Mouse (Mus musculus): ENCODE data around the gene Flt1. TPM values are rescaled to one million over a fixed set of nuclear protein-coding genes. Genes with fewer than 3 reads are reported as not detected.

Gene Flt1
- polyA plus RNA-seq, 1 experiment, result 2.1 TPM

- no peaks in the 10 kb centered on the region for H3K79me3 ChIP-seq (ENCODE audit: low read depth)
- H3K4me3 ChIP-seq (ENCODE audit: insufficient read depth, poor library complexity, severe bottlenecking), result no peak overlapping the region
- no peaks in the 10 kb centered on the region for H3K79me2 ChIP-seq (ENCODE audit: control insufficient read depth, insufficient read depth)
- no peak overlapping the region for H3ac ChIP-seq (ENCODE audit: control insufficient read depth, insufficient read length, low read depth)
- no peaks in the 10 kb centered on the region for H3K36me3 ChIP-seq (ENCODE audit: control insufficient read depth, insufficient read depth)
- TF ChIP-seq CEBPB (IDR thresholded peaks at IDR 0.05; ENCODE audit: low read depth) (no peak), MAX (IDR thresholded peaks at IDR 0.05) (no peak), FOSL1 (IDR thresholded peaks at IDR 0.05; ENCODE audit: insufficient read depth, low read length, poor library complexity, severe bottlenecking) (no peak), CTCF (IDR thresholded peaks at IDR 0.05; ENCODE audit: control insufficient read depth, insufficient read depth, insufficient read length) (no peak), MYOG (IDR thresholded peaks at IDR 0.05; ENCODE audit: control insufficient read depth, extremely low read depth, insufficient read length) (no peak), USF1 (IDR thresholded peaks at IDR 0.05; ENCODE audit: low read depth) (no peak), MYOD1 (IDR thresholded peaks at IDR 0.05; ENCODE audit: control insufficient read depth, insufficient read length, low read depth) (no peak)
- H3K27me3 ChIP-seq (ENCODE audit: control insufficient read depth, insufficient read depth, insufficient read length), result no peaks in the 10 kb centered on the region
These were observed 136.0 kb downstream of the Flt1 start for GRCm38 (mm10) chr5:147589814-147590213.

DNA sequence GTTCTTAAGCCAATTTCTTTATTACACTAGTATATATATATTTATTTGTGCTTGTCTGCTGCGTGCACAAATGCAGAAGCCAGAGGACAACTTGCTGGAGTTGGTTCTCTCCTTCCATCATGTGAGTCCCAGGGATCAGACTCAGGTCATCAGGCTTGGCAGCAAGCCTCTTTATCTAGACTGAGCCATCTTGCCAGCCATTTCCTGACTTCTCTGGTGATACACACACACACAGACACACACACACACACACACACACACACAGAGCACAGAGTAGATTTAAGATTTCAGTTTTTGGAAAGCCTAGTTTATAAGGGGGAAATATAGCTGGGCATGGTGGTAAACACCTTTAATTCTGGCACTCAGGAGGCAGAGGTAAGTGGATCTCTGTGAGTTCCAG, 140.7 kb downstream of the Flt1 start:
- Histone ChIP-seq H3K79me3 (ENCODE audit: low read depth) (no peaks in the 10 kb centered on the region), H3K36me3 (ENCODE audit: control insufficient read depth, insufficient read depth) (no peaks in the 10 kb centered on the region), H3K4me3 (ENCODE audit: insufficient read depth, poor library complexity, severe bottlenecking) (no peak overlapping the region), H3K27me3 (ENCODE audit: control insufficient read depth, insufficient read depth, insufficient read length) (no peaks in the 10 kb centered on the region), H3K79me2 (ENCODE audit: control insufficient read depth, insufficient read depth) (no peaks in the 10 kb centered on the region), H3ac (ENCODE audit: control insufficient read depth, insufficient read length, low read depth) (no peak overlapping the region)
- TF ChIP-seq CTCF (IDR thresholded peaks at IDR 0.05; ENCODE audit: control insufficient read depth, insufficient read depth, insufficient read length), result no peak
- no peak for TF ChIP-seq CEBPB (IDR thresholded peaks at IDR 0.05; ENCODE audit: low read depth)
- no peak for TF ChIP-seq MAX (IDR thresholded peaks at IDR 0.05)
- no peak for TF ChIP-seq MYOG (IDR thresholded peaks at IDR 0.05; ENCODE audit: control insufficient read depth, extremely low read depth, insufficient read length)
- TF ChIP-seq FOSL1 (IDR thresholded peaks at IDR 0.05; ENCODE audit: insufficient read depth, low read length, poor library complexity, severe bottlenecking), result no peak
- no peak for TF ChIP-seq USF1 (IDR thresholded peaks at IDR 0.05; ENCODE audit: low read depth)
- no peak for TF ChIP-seq MYOD1 (IDR thresholded peaks at IDR 0.05; ENCODE audit: control insufficient read depth, insufficient read length, low read depth)

DNA sequence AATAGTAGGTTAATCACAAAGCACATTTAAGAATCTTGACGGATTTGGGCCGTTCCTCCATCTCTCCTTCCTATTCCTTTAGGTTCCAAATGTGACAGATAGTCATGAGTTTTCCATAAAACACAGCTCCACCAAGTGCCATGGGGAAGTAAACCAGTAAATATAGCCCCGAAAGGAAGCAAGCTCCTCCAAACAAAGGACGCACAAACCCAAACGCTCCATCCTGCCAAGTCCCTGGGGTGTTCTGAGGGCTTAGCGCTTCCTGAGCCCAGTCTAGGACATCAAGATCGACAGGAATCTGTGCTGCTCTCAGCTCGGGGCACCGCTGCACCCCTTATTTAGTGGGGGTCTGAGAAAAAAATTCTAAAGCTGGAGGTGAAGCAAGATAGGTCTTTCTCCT, 141.2 kb downstream of the Flt1 start:
- Histone ChIP-seq H3K36me3 (ENCODE audit: control insufficient read depth, insufficient read depth) (no peaks in the 10 kb centered on the region), H3K79me3 (ENCODE audit: low read depth) (no peaks in the 10 kb centered on the region), H3K4me3 (ENCODE audit: insufficient read depth, poor library complexity, severe bottlenecking) (no peak overlapping the region), H3ac (ENCODE audit: control insufficient read depth, insufficient read length, low read depth) (no peak overlapping the region), H3K27me3 (ENCODE audit: control insufficient read depth, insufficient read depth, insufficient read length) (no peaks in the 10 kb centered on the region), H3K79me2 (ENCODE audit: control insufficient read depth, insufficient read depth) (no peaks in the 10 kb centered on the region)
- TF ChIP-seq FOSL1 (IDR thresholded peaks at IDR 0.05; ENCODE audit: insufficient read depth, low read length, poor library complexity, severe bottlenecking) (no peak), USF1 (IDR thresholded peaks at IDR 0.05; ENCODE audit: low read depth) (no peak), CTCF (IDR thresholded peaks at IDR 0.05; ENCODE audit: control insufficient read depth, insufficient read depth, insufficient read length) (no peak), MYOD1 (IDR thresholded peaks at IDR 0.05; ENCODE audit: control insufficient read depth, insufficient read length, low read depth) (no peak), CEBPB (IDR thresholded peaks at IDR 0.05; ENCODE audit: low read depth) (no peak), MAX (IDR thresholded peaks at IDR 0.05) (no peak), MYOG (IDR thresholded peaks at IDR 0.05; ENCODE audit: control insufficient read depth, extremely low read depth, insufficient read length) (no peak)

DNA sequence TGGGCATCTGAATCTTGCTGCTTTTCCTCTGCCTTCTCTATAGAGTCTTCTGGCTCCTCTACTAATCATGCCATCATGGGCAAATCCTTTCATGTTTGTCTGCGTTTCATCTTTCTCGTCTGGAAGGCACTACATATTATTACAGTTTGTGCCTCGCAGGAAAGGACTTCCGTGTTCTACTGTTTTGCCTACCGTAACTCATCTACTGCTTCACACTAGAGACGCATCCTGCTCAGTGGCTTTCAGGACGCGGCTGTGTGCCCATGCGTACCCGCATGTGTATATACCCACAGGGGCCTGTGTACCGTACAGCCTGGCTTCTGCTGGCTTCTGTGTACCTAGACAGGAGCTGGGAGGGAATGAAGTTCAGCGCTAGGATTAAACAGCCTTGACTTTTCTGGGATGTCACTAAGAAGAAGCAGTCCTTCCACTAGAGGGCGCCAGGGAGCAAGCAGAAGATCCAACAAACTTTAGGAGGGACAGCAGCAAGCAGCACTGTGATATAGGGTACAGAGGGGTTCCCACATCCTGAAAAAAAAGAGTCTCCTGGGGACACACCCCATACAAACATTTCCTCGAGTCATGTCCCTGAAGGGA, 142.0 kb downstream of the Flt1 start:
- no peaks in the 10 kb centered on the region for H3K79me3 ChIP-seq (ENCODE audit: low read depth)
- no peak overlapping the region for H3K4me3 ChIP-seq (ENCODE audit: insufficient read depth, poor library complexity, severe bottlenecking)
- H3K79me2 ChIP-seq (ENCODE audit: control insufficient read depth, insufficient read depth), result no peaks in the 10 kb centered on the region
- H3K27me3 ChIP-seq (ENCODE audit: control insufficient read depth, insufficient read depth, insufficient read length), result no peaks in the 10 kb centered on the region
- H3ac ChIP-seq (ENCODE audit: control insufficient read depth, insufficient read length, low read depth), result no peak overlapping the region
- no peak for TF ChIP-seq CTCF (IDR thresholded peaks at IDR 0.05; ENCODE audit: control insufficient read depth, insufficient read depth, insufficient read length)
- no peak for TF ChIP-seq MYOG (IDR thresholded peaks at IDR 0.05; ENCODE audit: control insufficient read depth, extremely low read depth, insufficient read length)
- TF ChIP-seq CEBPB (IDR thresholded peaks at IDR 0.05; ENCODE audit: low read depth), result no peak
- TF ChIP-seq MAX (IDR thresholded peaks at IDR 0.05), result no peak
- no peak for TF ChIP-seq FOSL1 (IDR thresholded peaks at IDR 0.05; ENCODE audit: insufficient read depth, low read length, poor library complexity, severe bottlenecking)
- no peak for TF ChIP-seq MYOD1 (IDR thresholded peaks at IDR 0.05; ENCODE audit: control insufficient read depth, insufficient read length, low read depth)
- no peak for TF ChIP-seq USF1 (IDR thresholded peaks at IDR 0.05; ENCODE audit: low read depth)
- no peaks in the 10 kb centered on the region for H3K36me3 ChIP-seq (ENCODE audit: control insufficient read depth, insufficient read depth)

DNA sequence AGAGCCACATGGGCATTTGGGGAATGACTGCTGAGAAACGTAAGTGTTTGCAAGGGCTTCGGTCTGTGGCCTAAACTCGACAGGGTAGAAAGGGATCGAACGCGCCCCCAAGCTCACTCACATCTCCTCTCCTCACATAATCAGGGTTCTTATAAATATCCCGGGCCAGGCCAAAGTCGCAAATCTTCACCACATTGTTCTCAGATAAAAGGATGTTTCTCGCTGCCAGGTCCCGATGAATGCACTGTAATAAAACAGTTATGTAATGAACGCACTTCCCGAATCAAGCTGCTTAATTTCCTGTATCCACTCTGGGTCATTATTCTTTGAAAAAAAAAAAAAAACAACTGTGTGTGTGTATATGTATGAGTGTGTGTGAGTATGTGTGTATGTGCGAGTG, 145.6 kb downstream of the Flt1 start:
- Histone ChIP-seq H3K79me3 (ENCODE audit: low read depth) (no peaks in the 10 kb centered on the region), H3K4me3 (ENCODE audit: insufficient read depth, poor library complexity, severe bottlenecking) (no peak overlapping the region), H3K27me3 (ENCODE audit: control insufficient read depth, insufficient read depth, insufficient read length) (no peaks in the 10 kb centered on the region), H3K36me3 (ENCODE audit: control insufficient read depth, insufficient read depth) (no peaks in the 10 kb centered on the region), H3K79me2 (ENCODE audit: control insufficient read depth, insufficient read depth) (no peaks in the 10 kb centered on the region), H3ac (ENCODE audit: control insufficient read depth, insufficient read length, low read depth) (no peak overlapping the region)
- TF ChIP-seq MYOG (IDR thresholded peaks at IDR 0.05; ENCODE audit: control insufficient read depth, extremely low read depth, insufficient read length), result no peak
- no peak for TF ChIP-seq MAX (IDR thresholded peaks at IDR 0.05)
- no peak for TF ChIP-seq MYOD1 (IDR thresholded peaks at IDR 0.05; ENCODE audit: control insufficient read depth, insufficient read length, low read depth)
- TF ChIP-seq CEBPB (IDR thresholded peaks at IDR 0.05; ENCODE audit: low read depth), result no peak
- TF ChIP-seq CTCF (IDR thresholded peaks at IDR 0.05; ENCODE audit: control insufficient read depth, insufficient read depth, insufficient read length), result no peak
- no peak for TF ChIP-seq USF1 (IDR thresholded peaks at IDR 0.05; ENCODE audit: low read depth)
- no peak for TF ChIP-seq FOSL1 (IDR thresholded peaks at IDR 0.05; ENCODE audit: insufficient read depth, low read length, poor library complexity, severe bottlenecking)
